Mouse (Mus musculus) small intestine, adult 2 months (tissue): Measurements from ENCODE around the gene Gak.

Experiments
- CTCF ChIP-seq: fragments of 200-500 bp; IDR thresholded peaks from 2 replicates; pipeline ENCODE4 v1.5.1; 2012; ENCODE audit warnings: low read depth, mild to moderate bottlenecking, control low read depth, inconsistent platforms, low read length, moderate library complexity, mixed read lengths; ENCODE audit not compliant: insufficient replicate concordance, insufficient read length; ENCODE audit errors: extremely low read depth
- POLR2A ChIP-seq: fragments of 200-500 bp; IDR thresholded peaks from 2 replicates; pipeline ENCODE4 v1.6.1; 2012; ENCODE audit warnings: low read depth, mild to moderate bottlenecking, control low read depth, inconsistent platforms, low read length, moderate library complexity

DNA sequence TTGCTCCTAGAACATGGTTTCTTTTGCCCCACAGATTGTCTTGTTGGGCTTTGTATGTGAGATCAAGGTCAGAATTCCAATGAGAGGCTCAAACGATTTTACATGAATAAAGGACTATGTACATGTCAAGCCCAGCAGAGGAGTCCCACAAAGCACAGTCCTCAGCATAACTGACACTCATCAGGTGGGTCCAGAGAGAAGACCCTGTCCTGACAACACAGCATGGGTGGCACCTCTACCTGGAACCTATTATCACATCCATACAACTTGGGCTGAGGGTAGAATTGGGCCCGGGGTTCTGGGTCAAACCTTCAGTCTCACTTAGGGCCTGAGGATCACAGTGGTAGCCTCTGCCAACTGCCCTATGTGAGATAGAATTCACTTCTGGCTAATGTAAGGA, 64.2 kb downstream of the Gak start:
- TF ChIP-seq CTCF (no peak), POLR2A (no peak)
